Mouse (Mus musculus): ENCODE results near the gene Serpinb3a. TPM values are rescaled to one million over a fixed set of nuclear protein-coding genes. Genes with fewer than 3 reads are reported as not detected.
A peak's percentile ranks its signal among the peaks of the same experiment; 100 is the strongest.
"Not testable (repeated sequence)": the region's sequence is repeated elsewhere in the genome, so short reads cannot be mapped to it uniquely, and the experiment has no call there.

The Serpinb3a gene
- not detected for total RNA-seq (2021)
- long read RNA-seq, experiment 1, result 0 reads
- long read RNA-seq, experiment 2, result 0 reads

DNA sequence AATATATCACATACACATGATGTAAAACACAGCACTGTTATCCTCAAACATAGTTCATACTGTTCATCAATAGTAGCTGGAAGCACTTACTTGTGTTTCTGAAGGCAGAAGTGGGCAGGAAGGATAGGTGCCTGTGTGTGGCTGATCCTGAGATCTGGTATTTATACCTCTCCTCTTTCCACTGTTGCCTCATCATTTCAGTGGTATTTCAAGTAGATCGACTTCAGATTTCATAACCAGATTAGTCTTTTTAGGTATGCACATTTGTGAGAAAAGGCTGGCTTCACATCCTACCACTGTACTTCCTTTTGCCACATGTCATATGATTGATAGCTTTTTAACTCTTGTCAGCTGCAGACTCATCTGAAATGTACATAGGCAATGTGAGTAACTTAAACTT lies at the start of gene Serpinb3a:
Gene Serpinb3a (minus strand): TSS at position 101 of the 400 bp plus-strand sequence.
- DNase-seq, result no peak

- no peak for DNase-seq
These were observed 46.3 kb upstream of the Serpinb3a start for GRCm38 (mm10) chr1:107098417-107098816.

DNA sequence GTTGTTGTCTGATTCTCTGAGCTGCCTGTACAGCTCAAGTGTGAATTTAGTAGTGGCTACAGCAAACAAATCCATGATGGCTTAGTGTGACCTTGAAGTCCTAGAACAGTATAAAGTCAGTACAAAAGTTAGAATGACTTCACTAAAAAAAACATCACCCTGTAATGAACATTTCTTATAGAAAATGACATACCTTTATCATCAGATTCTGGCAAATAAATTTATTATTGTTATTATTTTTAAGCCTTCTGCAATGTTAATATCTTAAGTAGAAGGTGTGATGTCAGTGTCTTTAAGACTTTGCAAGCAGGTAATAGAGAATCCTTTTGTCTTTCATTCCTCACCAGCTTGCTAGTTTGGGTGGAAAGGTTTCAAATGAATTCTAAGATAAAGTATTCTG lies 31.3 kb upstream of the Serpinb3a start, which contains the start of gene Serpinb3d:
Gene Serpinb3d (minus strand): TSS at position 101 of the 400 bp plus-strand sequence.
- DNase-seq, result no peak

DNA sequence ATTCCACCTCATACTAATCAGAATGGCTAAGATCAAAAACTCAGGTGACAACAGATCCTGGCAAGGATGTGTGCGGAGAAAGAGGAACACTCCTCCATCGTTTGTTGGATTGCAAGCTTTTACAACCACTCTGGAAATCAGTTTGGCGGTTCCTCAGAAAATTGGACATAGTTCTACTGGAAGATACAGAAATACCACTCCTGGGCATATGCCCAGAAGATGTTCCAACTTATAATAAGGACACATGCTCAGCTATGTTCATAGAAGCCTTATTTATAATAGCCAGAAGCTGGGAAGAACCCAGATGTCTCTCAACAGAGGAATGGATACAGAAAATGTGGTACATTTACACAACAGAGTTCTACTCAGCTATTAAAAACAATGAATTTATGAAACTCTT lies 17.9 kb downstream of the Serpinb3a start:
- not testable (repeated sequence) for DNase-seq

- DNase-seq, result no peak
These were observed 26.2 kb downstream of the Serpinb3a start for GRCm38 (mm10) chr1:107025886-107026285.

DNA sequence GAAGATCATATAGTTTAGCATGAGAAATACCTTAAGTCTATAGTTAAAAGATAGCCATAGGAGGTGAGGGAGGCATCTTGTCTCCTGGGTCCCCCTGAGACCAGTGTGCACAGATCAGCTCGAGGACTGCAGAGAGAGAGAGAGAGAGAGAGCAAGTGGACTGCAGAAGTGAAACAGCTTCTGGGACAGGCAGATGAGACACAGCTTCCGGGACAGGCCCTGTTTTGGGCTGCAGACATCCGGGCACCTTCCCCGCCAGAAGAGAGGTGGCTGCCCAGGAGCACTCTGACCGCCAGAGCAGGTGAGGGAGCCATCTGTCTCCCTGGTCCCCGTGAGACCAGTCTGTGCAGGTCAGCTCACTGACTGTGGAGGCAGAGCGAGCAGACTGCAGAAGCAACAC lies 36.9 kb downstream of the Serpinb3a start:
- no peak for DNase-seq

DNA sequence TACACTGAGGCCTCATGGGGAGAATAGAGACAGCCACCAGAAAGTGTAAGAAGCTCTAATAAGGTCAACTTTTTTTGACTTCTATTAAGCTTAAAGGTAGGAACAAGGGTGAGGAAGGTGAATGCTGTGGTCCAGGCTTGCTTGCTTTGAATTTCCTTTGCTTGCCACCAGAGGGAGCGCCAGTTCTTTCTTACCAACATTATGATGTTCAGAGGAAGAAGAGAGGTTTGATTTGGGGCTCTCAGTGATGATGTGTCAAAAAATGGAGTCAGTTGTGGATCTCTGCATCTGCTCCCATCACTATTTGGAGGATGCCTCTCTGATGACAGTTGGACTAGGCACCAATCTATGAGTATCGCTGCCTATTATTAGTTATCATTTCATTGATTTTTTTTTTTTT lies 37.6 kb downstream of the Serpinb3a start:
- peak; percentile 22 for DNase-seq

DNA sequence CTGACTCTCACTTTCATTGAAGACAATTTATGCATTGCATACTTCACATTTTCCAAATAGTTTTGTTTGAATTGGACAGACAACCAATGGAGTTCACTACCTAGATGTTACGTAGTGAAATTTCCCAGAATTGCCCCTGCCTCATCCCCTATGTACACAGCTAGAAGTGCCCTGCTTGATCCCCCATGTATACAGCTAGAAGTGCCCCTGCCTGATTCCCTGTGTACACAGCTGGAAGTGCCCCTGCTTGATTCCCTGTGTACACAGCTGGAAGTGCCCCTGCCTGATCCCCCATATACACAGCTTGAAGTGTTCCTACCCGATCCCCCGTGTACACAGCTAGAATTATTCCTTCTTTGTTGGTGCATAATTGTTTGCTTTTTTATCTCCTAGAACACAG lies 45.8 kb downstream of the Serpinb3a start:
- no peak for DNase-seq

- no peak for DNase-seq
These were observed 50.3 kb downstream of the Serpinb3a start for GRCm38 (mm10) chr1:107001754-107002153.

DNA sequence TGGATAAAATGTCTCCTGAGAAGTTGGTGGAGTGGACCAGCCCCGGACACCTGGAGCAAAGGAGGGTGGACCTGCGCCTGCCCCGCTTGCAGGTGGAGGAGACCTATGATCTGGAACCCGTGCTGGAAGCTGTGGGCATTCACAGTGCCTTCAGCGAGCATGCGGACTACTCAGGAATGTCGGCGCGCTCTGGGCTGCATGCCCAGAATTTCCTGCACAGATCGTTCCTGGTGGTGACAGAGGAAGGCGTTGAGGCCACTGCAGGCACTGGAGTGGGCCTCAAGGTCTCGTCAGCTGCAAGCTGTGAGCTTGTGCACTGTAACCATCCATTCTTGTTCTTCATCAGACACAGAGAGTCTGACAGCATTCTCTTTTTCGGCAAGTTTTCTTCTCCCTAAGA lies 51.7 kb downstream of the Serpinb3a start:
- DNase-seq, result peak; percentile 49

Other genes starting within 250 kb of the Serpinb3a start
- not detected for gene Serpinb5, start 191.1 kb downstream of the Serpinb3a start, total RNA-seq (2021)
- not detected for gene Serpinb12, start 117.9 kb downstream of the Serpinb3a start, total RNA-seq (2021)
- gene Serpinb13, start 71.3 kb downstream of the Serpinb3a start, total RNA-seq (2021), result not detected
- not detected for gene Serpinb3d, start 31.2 kb upstream of the Serpinb3a start, total RNA-seq (2021)
- gene Serpinb3b, start 226.1 kb upstream of the Serpinb3a start, total RNA-seq (2021), result not detected
- gene Serpinb3c, start 226.1 kb upstream of the Serpinb3a start, total RNA-seq (2021), result not detected

Data from adrenal gland, postnatal 10 days (tissue).